Mouse (Mus musculus) gastrocnemius, postnatal 4 days (tissue): Measurements from ENCODE around the gene Krt9. TPM values are rescaled to one million over a fixed set of nuclear protein-coding genes. Genes with fewer than 3 reads are reported as not detected.

Source experiments
- DNase-seq, 2 experiments: peaks; one replicate each; pipeline ENCODE4 v3.0.0; 2021 to 2022; ENCODE audit warnings: low spot score in 2 of 2, mixed read lengths in 2 of 2
- total RNA-seq, 2 experiments: library from RNA; stranded (reverse); gene quantifications; 2 replicates each; pipeline ENCODE4 v1.2.3; 2021

Krt9 gene
- total RNA-seq, 2 experiments from 2014 or later = 0.15 TPM; not detected in 1

- DNase-seq = no peak
Measured at GRCm38 (mm10) chr11:100155497-100156255, 37.4 kb downstream of the Krt9 start.

- no peak for DNase-seq
Measured at GRCm38 (mm10) chr11:100148615-100149330, 44.3 kb downstream of the Krt9 start, which contains the start of gene Krt19. TSS of gene Krt19 (minus strand) at chr11:100148665.

DNA sequence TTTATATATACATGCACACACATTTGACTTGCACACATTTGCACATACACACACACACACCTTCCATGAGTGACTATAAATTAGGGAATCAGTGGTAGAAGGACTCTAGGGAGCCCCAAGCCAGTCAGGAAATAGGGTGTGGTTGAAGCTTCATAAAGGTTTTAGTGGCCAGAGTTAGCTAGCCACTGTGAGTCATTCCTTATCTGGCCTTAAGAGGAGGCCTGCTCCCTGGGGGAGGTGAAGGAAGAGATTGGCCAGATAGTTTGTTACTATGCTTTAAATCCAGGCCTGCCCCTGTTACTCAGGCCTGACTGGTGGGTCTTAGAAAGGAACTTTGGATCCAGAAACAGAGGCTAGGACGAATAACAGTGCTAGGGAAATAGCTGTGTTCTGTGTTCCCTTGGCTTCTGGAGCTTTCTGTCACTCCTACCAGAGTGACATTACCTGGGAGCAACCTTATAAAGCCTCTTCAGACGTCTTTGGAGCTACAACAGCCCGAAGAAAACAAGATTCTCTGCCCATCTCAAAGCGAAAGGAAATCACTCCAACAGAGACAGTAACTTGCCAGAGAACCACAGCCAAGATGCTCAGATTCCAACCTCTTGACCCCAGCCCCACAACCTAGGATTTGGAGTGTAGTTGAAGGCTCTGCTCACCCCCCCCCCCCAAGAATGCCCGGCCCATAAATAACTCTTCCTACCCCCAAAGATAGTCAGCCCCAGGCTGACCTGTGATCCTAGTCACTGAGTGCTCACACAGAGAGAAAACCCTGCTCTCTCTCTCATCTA is 45.3 kb downstream of the Krt9 start:
- no peak for DNase-seq

DNA sequence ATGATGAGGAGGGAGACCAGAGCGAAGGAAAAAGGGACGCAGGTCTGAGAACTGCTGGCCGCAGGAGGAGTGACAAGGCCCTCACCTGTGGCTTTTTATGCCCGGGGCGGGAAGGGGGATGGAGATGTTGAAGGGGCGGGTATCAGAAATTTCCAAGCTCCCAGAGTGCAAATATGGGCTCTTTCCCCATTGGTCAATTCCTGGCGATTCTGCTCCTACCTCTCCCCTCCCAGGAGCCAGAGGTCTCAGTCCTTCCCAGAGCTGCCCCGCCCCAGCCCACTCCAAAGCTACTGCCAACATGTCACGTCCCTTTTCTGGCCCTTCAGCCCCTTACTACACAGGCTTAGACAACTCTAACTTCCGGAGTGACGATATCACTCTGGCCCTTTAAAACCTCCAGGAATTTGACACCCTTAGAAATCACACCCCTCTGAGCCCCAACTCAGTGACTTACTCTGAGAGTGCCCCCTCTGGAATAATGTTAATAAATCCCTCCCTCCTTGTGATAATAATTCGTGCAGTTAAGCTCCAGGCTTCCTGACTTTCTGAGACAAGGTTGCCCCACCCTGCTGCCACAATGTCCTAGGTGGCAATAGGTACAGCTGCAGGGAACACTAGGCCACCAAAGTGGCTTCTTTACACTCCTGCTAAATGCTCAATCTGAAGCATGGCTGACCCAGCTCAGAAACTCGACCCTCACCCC is 47.0 kb downstream of the Krt9 start:
- DNase-seq = no peak

DNA sequence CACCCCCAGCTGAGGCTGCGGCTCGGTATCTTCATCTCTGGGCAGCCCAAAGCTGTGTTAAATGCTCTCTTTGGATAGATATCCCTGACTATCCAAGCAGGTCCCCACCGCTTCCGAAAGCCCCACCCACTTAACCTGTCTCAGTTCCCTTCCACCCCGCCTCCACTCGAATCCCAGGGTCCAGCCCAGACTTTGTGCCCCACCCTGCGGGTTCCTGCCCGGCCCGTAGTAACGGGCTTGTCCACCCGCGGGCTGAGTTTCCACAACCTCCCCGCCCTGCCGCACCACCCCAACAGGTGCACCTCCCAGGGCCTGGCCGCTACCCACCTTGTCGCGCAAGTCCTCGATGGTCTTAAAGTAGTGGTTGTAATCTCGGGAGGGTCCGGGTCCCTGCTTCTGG is 47.9 kb downstream of the Krt9 start:
- no peak for DNase-seq

GRCm38 (mm10) chr11:100140966-100141365 is 52.1 kb downstream of the Krt9 start:
- no peak for DNase-seq

DNA sequence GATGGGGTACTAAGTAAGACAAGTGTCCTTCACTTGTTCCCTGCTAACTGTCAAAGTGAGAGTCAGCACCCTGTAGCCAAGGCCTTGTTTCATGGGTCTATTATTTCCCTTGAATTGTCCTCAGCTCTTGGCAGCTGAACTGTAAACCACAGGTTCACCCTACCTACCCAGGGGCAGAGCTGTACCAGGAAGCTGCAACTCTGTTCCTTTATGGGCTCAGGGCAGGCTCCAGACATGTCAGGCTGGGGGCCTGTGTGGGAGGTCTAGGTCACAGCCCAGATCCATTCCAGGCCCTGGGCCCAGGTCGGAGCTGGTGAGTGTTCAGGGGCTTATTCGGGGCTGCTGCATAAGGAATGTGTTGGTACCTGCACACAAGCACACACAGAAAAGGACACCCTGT is 53.7 kb downstream of the Krt9 start:
- DNase-seq = no peak

DNA sequence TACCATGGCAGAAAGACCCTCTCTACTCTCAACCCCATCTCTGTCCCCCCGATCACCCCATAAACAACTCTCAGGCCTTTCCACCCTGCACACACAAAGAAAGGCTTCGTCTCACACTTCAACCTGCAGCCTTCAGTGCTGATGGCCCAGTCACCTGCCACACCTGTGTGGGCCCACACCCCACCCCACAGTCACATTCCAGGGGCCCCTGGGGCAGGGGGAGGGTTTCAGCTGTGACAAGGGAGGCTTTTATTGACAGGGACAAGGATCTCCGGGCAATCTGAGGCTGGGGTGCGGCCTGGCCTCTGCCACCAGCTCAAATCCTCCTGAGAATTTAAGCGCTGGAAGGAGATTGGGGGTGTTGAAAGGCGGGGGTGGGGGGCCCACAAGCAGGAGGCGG is 54.2 kb downstream of the Krt9 start:
- no peak for DNase-seq

DNA sequence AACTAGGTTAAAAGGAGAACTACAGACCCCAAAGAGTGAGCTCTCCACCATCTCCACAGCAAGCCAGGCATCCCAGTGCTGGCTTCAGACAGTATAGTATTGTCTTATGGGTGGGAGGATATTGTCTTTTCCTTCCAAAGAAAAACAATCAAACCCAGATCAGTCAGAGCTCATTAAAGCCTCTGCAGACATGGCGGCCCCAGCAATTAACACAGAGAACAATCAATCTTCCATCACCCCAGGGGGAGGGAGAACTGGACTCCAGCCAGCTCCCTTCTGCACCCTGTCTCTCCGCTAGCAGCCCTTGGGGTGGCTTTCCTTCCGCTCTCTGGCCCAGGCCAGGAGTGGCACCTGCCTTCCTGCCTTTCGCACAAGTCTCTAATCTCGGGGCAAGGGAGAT is 55.4 kb downstream of the Krt9 start:
- DNase-seq = no peak

Other genes with a start within 250 kb of the Krt9 start
- not detected for gene Krtap9-5, start 244.8 kb downstream of the Krt9 start, total RNA-seq
- gene Krtap29-1, start 214.2 kb downstream of the Krt9 start, total RNA-seq = not detected
- gene Krtap16-1, start 206.6 kb downstream of the Krt9 start, total RNA-seq = not detected
- not detected for gene Krtap17-1, start 199.3 kb downstream of the Krt9 start, total RNA-seq
- not detected for gene Krt33a, start 177.0 kb downstream of the Krt9 start, total RNA-seq
- gene Krt33b, start 163.4 kb downstream of the Krt9 start, total RNA-seq = under 1 TPM in 1 of 2 experiments, not detected in 1; 0.22 TPM
- gene Krt34, start 151.7 kb downstream of the Krt9 start, total RNA-seq = not detected
- not detected for gene Krt31, start 142.7 kb downstream of the Krt9 start, total RNA-seq
- gene Krt32, start 105.0 kb downstream of the Krt9 start, total RNA-seq = not detected
- under 1 TPM; 0.15 to 0.31 TPM for gene Krt35, start 97.0 kb downstream of the Krt9 start, total RNA-seq
- not detected for gene Krt36, start 87.6 kb downstream of the Krt9 start, total RNA-seq
- gene Krt13, start 71.7 kb downstream of the Krt9 start, total RNA-seq = not detected
- gene Krt15, start 57.3 kb downstream of the Krt9 start, total RNA-seq = 1 to 10 TPM in 1 of 2 experiments, under 1 TPM in 1; 0.27 to 1.1 TPM
- gene Krt19, start 44.6 kb downstream of the Krt9 start, total RNA-seq = 1 to 10 TPM in 1 of 2 experiments, under 1 TPM in 1; 0.71 to 1.3 TPM
- gene Krt14, start 14.3 kb upstream of the Krt9 start, total RNA-seq = 1 to 10 TPM in 1 of 2 experiments, under 1 TPM in 1; 0.15 to 1.8 TPM
- under 1 TPM in 1 of 2 experiments, not detected in 1; 0.29 TPM for gene Krt16, start 55.7 kb upstream of the Krt9 start, total RNA-seq
- under 1 TPM; 0.29 to 0.44 TPM for gene Krt17, start 67.8 kb upstream of the Krt9 start, total RNA-seq
- not detected for gene Krt42, start 76.6 kb upstream of the Krt9 start, total RNA-seq
- 100 to 1,000 TPM; 842 to 874 TPM for gene Eif1, start 126.6 kb upstream of the Krt9 start, total RNA-seq
- gene Gast, start 141.2 kb upstream of the Krt9 start, total RNA-seq = not detected
- 1 to 10 TPM; 1.5 to 1.7 TPM for gene Hap1, start 162.9 kb upstream of the Krt9 start, total RNA-seq
- 10 to 100 TPM; 80.4 to 91.4 TPM for gene Jup, start 204.5 kb upstream of the Krt9 start, total RNA-seq
- 10 to 100 TPM; 27.4 to 29.4 TPM for gene P3h4, start 221.6 kb upstream of the Krt9 start, total RNA-seq
- gene Fkbp10, start 222.5 kb upstream of the Krt9 start, total RNA-seq = 10 to 100 TPM; 86.4 TPM
- 10 to 100 TPM; 35.8 to 38.1 TPM for gene Nt5c3b, start 248.6 kb upstream of the Krt9 start, total RNA-seq
- 1 to 10 TPM; 1.0 to 1.5 TPM for gene Klhl10, start 248.7 kb upstream of the Krt9 start, total RNA-seq